Mouse (Mus musculus): ENCODE results near the gene Oaf.
A peak's percentile ranks its signal among the peaks of the same experiment; 100 is the strongest.

The Oaf gene

DNA sequence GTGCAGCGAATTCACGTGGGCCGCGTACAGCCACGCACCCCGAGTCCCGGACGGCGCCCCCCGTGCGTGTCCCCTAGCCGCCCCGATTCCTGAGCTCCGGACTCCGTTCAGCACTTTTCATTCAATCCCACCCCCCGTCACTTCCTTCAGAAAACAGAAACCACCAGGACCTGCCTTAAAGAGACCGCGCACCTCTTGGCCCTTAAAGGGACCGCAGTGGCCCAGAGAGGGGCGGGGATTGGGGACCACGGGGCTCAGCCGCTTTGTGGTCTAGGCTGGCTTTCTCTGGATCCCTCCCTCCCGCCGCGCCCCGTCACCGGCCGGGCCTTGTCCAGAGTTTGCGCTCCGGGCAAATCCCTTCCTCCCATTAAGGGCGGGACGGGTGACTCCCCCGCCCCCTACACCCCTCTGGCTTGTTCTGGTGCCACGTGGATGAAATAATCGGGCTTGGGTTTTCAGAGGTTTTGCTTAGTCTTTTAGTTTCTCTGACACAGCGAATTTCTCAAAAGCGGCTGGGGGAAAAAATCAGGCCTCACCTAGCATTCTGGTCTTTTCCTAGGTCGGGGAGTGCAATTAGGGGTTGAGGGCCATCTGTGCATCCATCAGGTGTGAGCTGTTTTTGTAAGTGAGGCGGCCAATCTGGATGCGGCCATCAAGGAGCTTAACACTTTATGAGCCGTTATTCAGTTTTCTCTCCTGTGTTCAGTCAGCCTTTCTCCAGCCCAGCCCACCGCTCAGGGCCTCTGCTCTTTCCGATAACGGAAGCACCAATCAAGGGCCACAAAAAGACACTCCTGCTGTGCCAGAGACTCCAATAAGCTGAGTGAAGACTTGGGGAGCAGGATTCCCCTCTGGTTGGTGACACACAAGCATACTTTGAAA, at the start of gene Oaf:
TSS of gene Oaf (minus strand) at position 200 of the 882 bp plus-strand sequence.
- DNase-seq: peak; percentile 95

DNA sequence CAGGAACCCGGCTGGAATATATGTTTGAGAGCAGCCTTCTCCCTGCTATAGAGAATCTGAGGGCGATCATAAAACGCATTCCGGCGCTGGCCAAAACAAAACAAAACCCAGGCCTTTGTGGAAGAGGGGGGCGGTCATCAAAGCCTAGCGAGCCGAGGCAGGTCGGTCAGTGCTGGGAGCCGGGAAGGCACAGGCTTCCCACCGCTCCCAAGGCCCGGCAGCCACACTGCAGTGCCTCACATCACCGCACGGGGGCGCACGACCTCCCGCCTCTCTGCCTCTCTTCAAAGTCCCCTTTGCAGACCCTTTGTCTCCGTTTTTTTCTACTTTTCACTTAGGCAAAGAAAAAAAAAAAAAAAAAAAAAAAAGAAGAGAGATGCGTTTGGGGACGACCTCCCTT, 47.2 kb upstream of the Oaf start:
- DNase-seq: peak; percentile 78

DNA sequence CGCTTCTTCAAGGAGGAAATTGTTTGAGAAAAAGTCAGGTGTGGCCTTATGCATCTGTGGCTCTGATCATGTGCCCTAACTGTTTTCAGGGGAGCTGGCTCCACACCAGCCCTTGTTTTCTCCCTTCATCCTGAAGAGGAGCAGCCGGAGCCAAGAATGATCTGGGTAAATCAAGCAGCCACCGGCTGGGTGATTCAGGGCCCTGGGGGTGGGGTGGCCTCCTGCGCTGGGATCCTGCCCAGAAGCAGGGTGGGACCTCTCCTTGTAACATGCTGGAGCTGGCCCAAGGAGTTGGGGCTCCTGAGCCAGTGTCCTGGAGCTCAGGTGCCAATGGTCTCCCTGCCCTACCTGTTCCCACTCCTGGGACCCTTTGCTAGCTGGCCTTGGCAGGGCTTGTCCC, 45.6 kb upstream of the Oaf start:
- no peak for DNase-seq

DNA sequence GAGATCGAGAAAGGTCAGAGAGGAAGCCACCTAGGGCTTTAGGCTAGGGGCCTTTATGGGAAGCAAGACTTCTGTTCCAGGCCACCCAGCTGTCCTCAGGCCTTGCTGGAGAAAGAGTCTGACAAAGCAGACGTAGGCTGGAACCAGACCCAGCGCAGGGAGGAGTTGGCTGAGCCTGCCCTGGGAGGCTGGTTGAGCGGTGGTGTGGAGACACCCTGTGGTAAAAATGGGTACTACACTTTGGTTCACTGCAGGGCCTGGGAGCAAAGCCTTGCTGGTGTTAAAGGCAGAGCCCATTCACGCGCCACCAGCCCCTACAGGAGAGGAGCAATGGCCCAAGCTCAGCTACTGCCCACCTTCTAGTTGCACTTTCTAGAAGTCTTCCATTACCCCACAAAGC, 44.6 kb upstream of the Oaf start:
- peak; percentile 91 for DNase-seq

DNA sequence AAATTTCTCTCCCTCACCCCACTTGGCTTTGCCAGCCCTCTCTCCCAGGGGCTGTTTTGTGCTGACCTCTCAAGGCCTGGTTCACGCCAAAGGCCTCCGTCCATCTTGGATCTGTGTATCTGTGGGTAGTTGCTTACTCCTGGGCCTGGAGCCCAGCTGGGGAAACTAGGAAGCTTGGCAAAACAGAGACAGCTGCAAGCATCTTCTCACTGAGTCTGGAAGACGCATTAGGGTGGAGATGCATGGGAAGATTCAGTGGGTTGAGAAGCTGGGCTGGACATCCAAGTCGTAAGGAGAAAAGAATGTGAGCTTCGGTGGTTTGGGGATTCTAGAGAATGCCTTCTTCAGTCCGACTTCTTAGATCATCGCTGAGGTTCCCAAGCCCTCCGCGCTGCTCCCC, 34.0 kb upstream of the Oaf start:
- no peak for DNase-seq

DNA sequence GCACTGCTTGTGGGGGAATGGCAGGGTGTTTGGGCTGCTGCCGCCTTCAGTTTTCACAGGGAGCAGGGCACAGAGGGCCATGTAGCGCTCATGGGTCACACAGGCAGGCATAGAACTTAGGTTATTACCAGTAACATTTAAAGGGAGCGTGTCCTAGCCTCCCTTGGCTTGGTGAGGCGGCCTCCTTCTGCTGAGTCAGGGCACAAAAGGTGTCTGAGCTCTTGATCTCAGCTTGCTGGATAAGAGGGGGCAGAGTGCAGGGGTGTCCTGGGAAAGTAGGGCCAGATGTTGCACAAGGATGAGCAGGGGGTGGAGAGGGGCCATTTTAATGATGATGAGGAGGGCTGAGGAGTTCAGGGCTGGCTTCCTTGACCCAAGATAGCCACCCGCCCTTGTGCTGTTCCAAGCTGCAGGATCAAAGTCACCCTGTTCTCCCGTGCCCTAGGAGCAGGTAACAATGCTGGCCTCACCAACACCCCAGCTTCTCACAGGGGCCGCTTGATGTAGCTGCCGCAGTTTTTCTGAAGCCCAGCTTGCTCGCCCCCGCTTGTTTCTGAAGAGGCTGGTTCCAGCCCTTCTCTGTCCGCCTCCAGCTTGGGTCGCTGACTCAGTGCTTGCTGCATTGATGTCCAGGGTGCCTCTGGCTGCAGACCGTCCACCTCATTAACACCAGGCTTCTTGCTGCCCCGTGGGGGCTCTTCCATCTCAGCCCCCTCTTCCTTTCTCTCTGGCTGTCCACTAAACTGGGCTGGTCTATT, 32.2 kb upstream of the Oaf start:
- DNase-seq: no peak

DNA sequence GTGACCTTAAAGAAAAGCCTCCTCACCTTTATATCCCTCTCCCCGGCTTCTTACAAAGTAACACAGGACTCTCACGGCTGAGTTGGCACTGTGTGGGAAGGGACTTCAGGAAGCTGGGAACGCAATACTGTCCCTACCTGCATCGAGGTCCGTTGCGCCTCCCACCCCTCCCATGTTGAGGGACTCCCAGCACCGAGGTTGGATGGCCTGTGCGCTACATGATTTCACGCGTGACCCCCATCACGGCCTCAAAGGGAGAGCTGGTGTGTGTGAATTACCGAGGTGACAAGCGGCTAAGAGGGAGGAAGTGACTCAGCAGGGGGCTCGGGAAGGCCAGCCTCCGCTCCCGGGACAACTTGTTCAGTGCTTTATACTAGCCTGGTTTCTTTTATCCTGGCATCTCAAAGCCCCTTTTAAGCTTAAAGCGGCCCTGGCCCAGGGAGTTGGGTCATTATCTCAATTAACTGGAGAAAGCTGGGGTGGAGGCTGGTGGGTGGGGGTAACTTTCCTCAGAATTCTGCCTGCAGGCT, 31.1 kb upstream of the Oaf start:
- no peak for DNase-seq

DNA sequence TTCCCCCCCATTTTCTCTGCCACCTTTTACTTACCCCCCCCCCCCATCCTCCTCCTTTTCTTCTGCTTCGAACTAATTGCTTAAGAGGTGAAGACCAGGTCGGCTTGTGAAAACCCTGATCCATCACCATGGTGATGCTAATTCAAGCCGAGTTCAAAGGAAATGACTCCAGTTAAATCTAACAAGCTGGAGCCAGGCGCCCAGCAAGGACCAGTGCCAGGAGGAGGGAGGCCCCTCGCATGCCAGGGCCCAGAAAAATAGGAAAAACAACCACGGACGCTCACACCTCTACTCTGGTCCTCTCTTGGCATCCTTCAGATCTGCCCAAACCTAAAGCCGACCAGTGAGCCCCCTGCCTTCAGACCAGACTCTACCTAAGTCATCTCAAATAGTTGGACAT, 29.5 kb upstream of the Oaf start:
- no peak for DNase-seq

DNA sequence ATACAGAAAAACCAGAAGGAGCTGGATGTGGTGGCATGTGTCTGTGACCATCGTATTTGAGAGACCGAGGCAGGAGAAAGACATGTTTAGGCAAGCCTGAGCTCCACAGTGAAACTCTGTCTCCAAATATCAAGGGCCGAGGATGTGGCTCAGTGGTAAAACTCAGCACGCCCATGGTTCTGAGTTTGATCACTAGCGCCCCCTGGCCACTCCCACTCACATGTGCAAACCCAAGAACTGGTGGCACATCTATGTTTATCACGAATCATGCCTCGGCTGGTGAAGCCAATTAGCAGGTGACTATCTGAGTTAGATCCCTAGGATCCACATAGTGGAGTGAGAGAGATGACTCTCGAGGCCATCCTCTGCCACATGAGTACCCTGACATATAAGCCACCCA, 27.6 kb upstream of the Oaf start:
- DNase-seq: peak; percentile 33

DNA sequence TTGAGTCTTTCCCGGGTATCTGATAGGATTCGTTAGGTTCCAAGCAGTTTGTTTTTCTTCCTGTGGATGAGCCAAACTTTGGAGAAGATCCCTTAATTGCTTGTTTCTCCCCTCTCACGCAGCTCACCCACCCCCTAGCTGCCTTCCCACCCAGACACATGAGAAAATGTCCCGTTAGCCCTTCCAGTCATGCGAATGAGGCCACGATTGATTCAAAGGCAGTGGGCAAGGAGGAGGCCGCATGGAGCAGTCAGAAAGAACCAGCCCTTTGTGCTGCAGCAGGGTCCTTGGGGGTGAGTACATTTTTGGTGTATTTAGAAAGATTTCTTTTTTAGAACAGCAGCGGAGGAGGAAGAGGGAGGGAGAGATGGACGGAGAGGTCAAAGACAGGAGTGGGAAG, 25.5 kb upstream of the Oaf start:
- DNase-seq: no peak

DNA sequence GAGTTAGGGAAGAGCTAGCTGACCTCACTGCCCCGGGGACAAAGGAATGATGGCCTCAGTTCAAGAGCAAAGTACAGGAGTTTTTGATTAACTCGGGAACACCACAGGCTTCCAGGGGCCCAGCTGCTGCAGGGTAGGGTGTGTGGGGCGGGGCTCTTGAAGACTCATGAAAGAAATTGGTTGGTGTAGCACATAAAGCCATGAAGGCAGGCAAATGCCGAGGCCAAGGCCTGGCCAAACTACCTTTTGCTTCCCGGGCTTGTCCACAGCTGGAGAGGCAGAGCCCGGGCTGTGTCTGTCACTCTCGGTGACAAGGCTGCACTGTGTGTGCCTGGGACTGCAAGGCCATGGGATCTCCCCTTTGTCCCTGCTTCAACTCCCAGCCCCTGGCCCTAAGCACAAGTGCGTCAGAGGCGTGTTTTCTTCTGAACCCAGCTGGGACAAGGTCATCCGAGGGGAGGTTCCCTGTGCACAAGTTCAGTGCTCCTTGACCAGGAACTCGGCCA, 24.3 kb upstream of the Oaf start:
- DNase-seq: peak; percentile 38

DNA sequence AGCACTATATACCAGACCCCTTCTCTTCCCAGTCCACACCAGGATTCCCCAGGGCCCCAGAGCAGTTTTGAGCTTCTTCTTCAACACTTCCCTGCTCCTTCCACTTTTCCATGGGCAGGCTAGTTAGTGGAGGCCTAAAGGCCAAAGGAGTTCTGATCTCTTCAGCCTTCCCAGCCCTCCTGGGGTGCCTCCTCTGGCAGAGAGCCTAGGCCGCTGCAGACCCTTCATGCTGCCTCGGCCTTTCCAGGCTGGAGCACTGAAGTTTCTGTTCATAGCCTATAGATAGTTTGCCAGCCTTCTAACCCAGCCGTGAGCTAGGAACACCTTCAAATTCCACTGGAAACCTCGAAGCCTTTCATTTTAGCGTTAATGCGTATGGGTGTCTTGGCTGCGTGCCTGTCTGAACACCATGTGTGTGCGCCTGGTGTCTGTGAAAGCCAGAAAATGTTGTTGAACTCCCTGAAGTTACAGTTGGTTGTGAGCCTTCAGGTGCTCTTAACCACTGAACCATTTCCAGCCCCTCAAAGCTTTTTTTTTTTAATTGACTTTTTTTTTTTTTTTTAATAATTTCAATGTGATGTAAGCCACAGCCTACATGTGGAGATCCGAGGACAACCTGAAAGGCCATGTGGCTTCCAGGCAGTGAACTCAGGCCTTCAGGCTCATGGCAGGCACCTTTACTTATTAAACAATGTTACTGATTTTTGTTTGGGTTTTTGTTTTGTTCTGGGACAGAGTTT, 23.3 kb upstream of the Oaf start:
- DNase-seq: no peak

DNA sequence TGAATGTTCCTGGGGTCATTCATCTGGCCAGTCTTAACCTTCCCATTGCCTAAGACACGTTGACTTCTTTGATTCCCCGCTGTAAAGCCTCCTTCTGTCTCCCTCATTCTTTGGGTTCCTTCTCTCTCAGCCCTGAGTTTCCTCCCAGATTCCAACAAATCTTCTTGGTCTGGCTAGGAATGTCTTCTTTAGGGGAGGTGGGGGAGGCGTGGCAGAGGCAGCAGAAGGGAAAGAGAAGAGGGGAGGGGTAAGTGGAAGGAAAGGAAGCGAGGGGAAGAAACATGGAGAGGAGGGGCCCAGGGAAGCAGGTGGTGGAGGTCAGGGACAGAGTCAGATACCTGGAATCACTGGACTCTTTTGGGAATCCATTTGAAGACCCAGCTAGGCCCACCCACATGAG, 22.7 kb upstream of the Oaf start:
- peak; percentile 32 for DNase-seq

DNA sequence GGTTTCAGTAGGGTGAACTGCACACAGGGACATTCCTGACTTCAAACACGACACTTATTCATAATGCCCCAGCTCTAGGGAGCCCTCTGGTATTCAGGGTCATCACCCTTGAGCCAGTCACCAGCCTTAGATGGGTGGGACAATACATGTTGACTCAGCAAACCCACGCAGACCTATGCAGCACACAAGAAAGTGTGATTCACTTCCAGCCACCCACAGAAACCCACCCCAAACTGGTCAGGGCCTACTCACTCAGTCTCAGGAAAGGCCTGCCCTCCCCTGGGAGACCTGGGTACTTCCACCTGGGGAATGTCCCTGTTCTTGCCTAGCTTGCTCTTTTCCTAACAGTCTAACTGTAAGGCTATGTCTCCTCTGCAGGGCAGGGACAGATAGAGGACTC, 22.2 kb upstream of the Oaf start:
- no peak for DNase-seq

DNA sequence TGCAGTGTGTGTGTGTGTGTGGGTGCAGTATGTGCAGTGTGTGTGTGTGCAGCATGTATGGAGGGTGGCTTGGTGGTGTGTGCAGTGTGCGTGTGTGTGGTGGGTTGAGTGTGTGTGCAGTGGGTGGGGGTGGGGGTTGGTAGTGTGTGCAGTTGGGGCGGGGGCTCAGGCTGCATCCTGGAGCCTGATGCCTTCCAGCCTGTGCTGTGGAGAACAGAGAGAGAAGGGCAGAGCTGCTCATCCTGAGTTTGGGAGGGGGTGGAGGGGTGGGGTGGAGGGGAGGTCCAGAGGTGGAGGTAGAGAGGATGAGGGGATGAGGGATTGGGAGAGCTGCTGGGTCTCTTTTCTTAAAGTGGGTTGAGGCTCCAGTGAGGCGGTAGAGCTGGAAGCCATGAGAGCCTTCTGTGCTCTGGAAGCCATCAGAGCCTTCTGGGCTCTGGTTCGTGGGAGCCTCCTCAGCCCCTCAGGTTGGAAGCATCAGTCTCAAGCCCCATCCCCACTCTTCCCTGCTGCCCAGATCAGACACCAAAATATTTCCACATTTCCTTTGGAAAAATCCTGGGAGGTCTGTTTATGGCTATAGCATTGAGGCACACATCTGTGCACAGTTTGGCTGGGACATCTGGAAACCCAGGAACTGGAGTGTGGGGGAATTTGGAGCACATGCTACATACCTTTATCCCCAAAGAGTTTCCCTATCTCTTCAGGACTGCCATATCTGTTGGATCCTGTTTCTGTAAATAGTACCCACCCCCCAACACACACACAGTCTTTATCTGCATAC, 21.6 kb upstream of the Oaf start:
- DNase-seq: peak; percentile 56

DNA sequence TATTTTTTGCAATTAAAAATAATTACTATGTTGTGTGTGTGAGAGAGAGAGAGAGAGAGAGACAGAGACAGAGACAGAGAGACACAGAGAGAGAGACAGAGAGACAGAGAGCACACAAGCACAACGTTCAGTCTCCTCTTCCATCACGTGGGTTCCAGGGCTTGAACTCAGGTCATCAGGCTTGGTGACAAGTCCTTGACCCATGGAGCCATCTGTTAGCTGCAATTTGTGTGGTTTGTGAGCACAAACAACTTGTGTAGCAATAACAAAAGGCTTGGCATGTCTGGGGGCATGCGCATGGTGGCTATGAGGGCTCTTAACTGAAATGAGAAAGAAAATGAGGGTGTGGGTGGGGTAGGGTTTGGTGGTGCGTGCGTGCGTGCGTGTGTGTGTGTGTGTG, 20.9 kb upstream of the Oaf start:
- no peak for DNase-seq

DNA sequence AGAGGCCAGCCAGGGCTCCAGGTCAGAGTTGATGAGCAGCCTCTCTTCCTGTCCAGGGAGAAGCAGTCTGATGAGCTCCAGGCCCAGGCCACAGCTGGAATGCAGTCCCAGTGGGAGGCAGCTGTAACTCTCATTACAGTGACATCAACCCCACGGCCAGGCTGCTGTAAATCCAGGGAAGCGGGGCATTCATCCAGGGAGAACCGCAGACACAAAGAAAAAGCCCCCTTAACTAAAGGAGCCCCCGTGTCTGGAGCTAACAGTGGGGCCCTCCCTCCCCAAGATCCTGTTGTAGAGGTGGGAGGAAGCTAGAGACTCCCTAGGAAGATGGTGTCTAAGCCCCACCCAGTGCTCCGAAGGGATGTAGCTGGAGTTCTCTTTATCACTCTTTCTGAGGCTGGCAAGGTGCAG, 13.6 kb upstream of the Oaf start:
- peak; percentile 76 for DNase-seq

DNA sequence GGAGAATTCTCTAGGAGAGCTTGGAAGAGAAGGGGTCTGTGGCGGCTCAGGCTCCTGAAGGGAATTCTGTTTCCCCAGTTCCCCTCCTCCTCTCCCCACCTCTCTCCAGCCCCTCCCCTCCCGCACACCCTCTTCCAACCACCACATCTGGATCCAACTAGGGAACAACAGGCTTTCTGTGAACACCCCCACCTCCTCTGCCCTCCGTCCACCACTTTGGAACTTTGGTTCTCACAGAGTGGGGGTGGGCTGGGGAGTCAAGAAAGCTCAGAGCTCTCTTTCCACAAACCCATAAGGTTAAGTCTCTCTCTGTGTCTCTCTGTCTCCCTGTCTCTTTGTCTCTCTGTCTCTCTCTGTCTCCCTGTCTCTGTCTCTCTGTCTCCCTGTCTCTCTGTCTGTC, 13.1 kb upstream of the Oaf start:
- no peak for DNase-seq

DNA sequence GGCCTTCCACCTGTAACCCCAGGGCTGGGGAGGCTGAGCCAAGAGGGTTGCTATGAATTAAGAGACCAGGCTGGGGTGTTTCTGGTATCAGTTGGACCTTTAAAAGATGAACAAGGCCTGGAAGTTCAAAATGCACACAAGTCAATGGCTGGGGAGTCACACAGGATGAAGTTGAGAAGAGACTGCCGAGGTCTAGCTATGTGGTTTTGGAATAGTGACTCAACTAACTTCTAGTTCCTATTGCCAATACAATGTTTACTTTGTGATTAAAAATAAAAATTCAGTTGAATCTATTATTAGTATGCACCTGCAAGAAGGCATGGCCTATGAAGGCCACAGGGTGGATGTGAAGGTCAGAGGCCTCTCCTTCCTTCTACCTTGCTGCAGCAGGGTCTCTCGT, 12.1 kb upstream of the Oaf start:
- DNase-seq: no peak

DNA sequence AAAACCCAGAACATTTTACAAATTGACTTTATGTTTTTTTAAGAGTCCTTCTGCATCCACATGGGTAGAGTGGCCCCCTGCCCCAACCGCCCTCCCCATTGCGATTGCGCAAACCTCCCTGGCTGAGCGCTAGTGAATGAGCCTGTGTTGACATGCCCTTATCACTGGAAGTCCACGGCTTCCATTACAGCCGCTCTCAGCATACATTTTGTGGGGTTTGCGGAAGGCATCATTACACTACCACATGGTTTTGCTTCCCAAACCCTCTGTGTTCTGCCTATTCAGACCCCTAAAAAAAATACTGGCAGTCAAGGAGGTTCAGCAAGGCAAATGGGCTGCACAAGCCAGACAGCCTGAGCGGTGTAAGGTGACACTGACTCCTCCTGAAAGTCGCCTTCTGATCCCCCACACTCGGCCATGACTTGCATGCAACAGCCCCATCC, 7.0 kb upstream of the Oaf start:
- DNase-seq: no peak

DNA sequence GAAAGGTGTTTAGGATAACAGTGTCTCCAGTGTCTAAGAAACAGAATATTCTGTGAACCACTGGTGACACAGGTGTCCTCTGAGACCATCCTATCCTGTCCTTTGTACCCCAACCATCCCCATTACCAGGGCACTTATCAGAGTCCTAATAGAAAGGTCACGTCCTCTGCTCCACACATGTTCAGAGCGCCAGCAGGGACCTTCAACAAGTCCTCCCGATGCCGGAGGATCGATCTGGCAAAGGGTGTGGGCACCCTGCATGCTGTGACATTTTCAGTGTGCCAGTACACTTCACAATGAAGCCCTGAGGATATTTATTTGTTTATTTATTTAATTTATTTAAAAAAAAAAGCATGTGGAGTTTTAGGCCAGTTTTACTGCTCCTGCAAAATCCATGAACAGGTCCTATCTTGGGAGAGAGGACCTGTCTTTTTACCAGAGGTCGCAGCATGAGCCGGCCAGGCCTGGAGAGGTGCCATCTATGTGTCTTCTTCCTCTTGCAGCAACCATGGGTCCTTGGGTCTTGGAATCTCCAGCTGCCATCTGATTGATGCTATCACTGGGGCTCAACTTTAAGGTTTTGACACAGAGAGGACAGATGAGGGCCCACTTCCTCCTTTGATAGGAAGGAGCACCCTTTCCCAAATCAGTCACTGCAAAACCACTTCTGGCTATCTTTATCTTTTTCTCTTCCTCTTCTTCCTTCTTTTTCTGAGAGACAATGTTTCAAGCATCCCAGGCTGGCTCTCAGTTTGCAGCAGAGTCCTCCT, 6.3 kb upstream of the Oaf start:
- DNase-seq: no peak
